Mouse (Mus musculus): ENCODE measurements at regions not wholly inside any gene's neighbourhood (a gene's known extent, or its start where the extent isn't known, plus 50 kb on each side); places are given as distances from the start of the nearest gene placed in this dataset.

- H3K4me2 ChIP-seq, result no peak overlapping the region
- H3K27ac ChIP-seq, result no peak overlapping the region
- H3K27me3 ChIP-seq, result no peaks in the 10 kb centered on the region
- WGBS, result 85% methylated on average over 2 of the region's 2 CpGs
- no peak for ATAC-seq
- H3K36me3 ChIP-seq (ENCODE audit: poor library complexity, severe bottlenecking), result no peaks in the 10 kb centered on the region
- no peaks in the 10 kb centered on the region for H3K4me1 ChIP-seq
- no peak overlapping the region for H3K9ac ChIP-seq
- no peak overlapping the region for H3K4me3 ChIP-seq
- no peaks in the 10 kb centered on the region for H3K9me3 ChIP-seq (replicated peaks)
Observed at GRCm38 (mm10) chr5:91892338-91892737, 70.5 kb downstream of the Rchy1 start.

DNA sequence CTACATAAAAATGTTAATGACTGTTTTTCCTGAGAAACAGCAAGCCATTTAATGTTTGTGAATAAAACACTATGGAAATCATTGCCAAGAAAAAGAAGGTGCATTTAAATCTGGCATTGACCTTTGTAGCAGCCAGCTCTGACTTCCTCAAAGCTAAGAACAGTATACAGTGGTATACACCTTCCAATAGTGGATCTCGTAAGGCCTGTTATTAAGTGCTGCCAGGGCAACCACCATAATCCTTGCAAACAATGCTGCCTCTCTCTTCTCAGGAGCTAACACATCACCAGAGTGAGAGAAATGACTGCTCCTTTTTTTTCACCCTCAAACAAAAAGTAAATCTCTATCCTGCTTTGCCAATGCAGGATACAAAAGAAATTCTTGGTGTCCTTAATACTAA is 81.1 kb downstream of the Rchy1 start:
- WGBS, result 55% methylated on average over 1 of the region's 1 CpGs
- Histone ChIP-seq H3K9ac (no peak overlapping the region), H3K4me2 (no peak overlapping the region), H3K4me1 (no peaks in the 10 kb centered on the region), H3K27ac (no peak overlapping the region), H3K9me3 (replicated peaks) (no peaks in the 10 kb centered on the region), H3K27me3 (no peaks in the 10 kb centered on the region), H3K36me3 (ENCODE audit: poor library complexity, severe bottlenecking) (no peaks in the 10 kb centered on the region), H3K4me3 (no peak overlapping the region)
- no peak for ATAC-seq

DNA sequence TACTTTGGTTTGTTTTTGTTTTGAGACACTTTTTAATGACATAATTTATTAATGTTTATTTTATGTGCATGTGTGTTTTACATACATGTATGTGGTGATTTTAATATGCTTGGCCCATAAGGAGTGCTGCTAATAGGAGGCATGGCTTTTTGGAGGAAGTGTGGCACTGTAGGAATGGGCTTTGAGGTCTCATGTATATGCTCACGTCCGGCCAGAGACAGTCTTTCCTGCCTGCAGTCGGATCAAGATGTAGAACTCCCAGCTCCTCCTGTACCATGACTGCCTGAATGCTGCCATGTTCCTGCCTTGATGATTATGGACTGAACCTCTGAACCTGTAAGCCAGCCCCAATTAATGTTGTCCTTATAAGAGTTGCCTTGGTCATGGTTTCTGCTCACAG is 82.6 kb downstream of the Rchy1 start:
- 0 out of 2 replicates have a peak, but pooled peaks cover 4% of the 10 kb centered on the region for H3K4me1 ChIP-seq
- no peaks in the 10 kb centered on the region for H3K27me3 ChIP-seq
- WGBS, result 92% methylated on average over 3 of the region's 3 CpGs
- no peak for ATAC-seq
- H3K9me3 ChIP-seq (replicated peaks), result no peaks in the 10 kb centered on the region
- no peak overlapping the region for H3K4me3 ChIP-seq
- no peaks in the 10 kb centered on the region for H3K36me3 ChIP-seq (ENCODE audit: poor library complexity, severe bottlenecking)
- H3K27ac ChIP-seq, result no peak overlapping the region
- H3K4me2 ChIP-seq, result no peak overlapping the region
- H3K9ac ChIP-seq, result no peak overlapping the region

DNA sequence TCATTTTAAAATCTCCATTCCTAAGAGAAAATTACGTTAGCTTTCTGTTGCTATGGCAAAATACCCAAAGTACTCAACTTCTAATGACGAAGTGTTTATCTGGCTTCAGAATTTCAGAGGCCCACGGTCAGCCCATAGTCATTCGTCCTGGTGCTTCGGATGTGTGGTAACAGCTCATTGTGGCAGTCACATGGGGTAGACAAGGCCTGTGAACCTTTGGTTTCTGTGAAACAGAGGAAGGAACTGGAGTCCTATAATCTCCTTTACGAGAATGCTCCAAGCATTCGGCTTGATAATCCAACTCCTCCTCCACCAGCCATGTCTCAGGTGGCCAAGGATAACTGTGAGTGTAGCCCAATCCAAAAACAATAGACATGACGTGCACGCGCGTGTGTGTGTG is 84.2 kb downstream of the Rchy1 start:
- Histone ChIP-seq H3K27ac (no peak overlapping the region), H3K27me3 (no peaks in the 10 kb centered on the region), H3K4me3 (no peak overlapping the region), H3K9me3 (replicated peaks) (no peaks in the 10 kb centered on the region), H3K4me2 (no peak overlapping the region), H3K9ac (no peak overlapping the region), H3K36me3 (ENCODE audit: poor library complexity, severe bottlenecking) (no peaks in the 10 kb centered on the region), H3K4me1 (0 out of 2 replicates have a peak, but pooled peaks cover 4% of the 10 kb centered on the region)
- no peak for ATAC-seq
- 90% methylated on average over 11 of the region's 11 CpGs for WGBS

DNA sequence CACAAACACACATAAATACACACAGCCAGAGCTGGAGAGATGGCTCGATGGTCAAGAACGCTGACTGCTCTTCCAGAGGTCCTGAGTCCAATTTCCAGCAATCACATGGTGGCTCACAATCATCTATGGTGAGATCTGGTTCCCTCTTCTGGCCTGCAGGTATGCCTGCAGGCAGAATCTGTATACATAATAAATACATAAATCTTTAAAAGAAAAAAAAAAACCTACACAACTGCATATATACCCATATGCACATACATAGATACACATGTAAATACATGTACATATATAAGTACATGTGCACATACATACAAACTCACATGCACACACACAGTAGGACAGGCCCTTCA is 86.2 kb downstream of the Rchy1 start:
- 91% methylated on average over 2 of the region's 2 CpGs for WGBS
- Histone ChIP-seq H3K4me1 (0 out of 2 replicates have a peak, but pooled peaks cover 4% of the 10 kb centered on the region), H3K4me3 (no peak overlapping the region), H3K4me2 (no peak overlapping the region), H3K9ac (no peak overlapping the region), H3K27me3 (no peaks in the 10 kb centered on the region), H3K9me3 (replicated peaks) (no peaks in the 10 kb centered on the region), H3K27ac (no peak overlapping the region), H3K36me3 (ENCODE audit: poor library complexity, severe bottlenecking) (no peaks in the 10 kb centered on the region)
- no peak for ATAC-seq

GRCm38 (mm10) chr5:91875875-91876681 is 86.8 kb downstream of the Rchy1 start:
- Histone ChIP-seq H3K4me3 (no peak overlapping the region), H3K9me3 (replicated peaks) (no peaks in the 10 kb centered on the region), H3K9ac (no peak overlapping the region), H3K27me3 (no peaks in the 10 kb centered on the region), H3K4me1 (0 out of 2 replicates have a peak, but pooled peaks cover 4% of the 10 kb centered on the region), H3K27ac (no peak overlapping the region), H3K4me2 (no peak overlapping the region), H3K36me3 (ENCODE audit: poor library complexity, severe bottlenecking) (no peaks in the 10 kb centered on the region)
- ATAC-seq, result no peak
- 74% methylated on average over 10 of the region's 10 CpGs for WGBS

DNA sequence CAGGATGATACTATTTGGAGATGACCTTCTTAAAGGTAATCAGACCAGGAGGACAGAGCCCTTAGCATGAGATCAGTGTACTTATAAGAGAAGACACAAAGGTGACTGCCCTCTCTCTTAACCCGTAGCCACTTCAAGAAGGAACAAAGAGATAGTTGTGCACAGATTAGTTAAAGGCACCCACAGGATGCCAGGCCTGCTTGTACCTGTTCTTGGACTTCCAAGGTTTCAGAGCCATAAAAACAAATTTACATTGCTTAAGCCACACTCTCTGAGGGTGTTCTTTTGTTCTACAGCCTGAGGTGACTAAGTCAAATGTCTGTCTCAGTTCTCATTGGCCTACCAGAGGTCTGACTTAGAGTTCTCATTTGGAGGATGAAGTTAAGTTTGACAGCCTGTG is 90.1 kb downstream of the Rchy1 start:
- Histone ChIP-seq H3K27ac (no peak overlapping the region), H3K9me3 (replicated peaks) (no peaks in the 10 kb centered on the region), H3K9ac (no peak overlapping the region), H3K36me3 (ENCODE audit: poor library complexity, severe bottlenecking) (no peaks in the 10 kb centered on the region), H3K4me3 (no peak overlapping the region), H3K4me2 (no peak overlapping the region), H3K27me3 (no peaks in the 10 kb centered on the region), H3K4me1 (0 out of 2 replicates have a peak, but pooled peaks cover 4% of the 10 kb centered on the region)
- no peak for ATAC-seq
- 84% methylated on average over 1 of the region's 1 CpGs for WGBS

GRCm38 (mm10) chr5:91869791-91870190 is 93.1 kb downstream of the Rchy1 start:
- H3K4me1 ChIP-seq, result no peaks in the 10 kb centered on the region
- H3K27ac ChIP-seq, result no peak overlapping the region
- no peak overlapping the region for H3K9ac ChIP-seq
- 0 out of 2 replicates have a peak, but pooled peaks cover 3% of the 10 kb centered on the region for H3K9me3 ChIP-seq (replicated peaks)
- no peak overlapping the region for H3K4me2 ChIP-seq
- H3K27me3 ChIP-seq, result no peaks in the 10 kb centered on the region
- H3K4me3 ChIP-seq, result no peak overlapping the region
- ATAC-seq, result 0 out of 2 replicates have a peak, but pooled peaks have one; percentile 24
- 72% methylated on average over 6 of the region's 6 CpGs for WGBS
- H3K36me3 ChIP-seq (ENCODE audit: poor library complexity, severe bottlenecking), result no peaks in the 10 kb centered on the region

GRCm38 (mm10) chr5:91866184-91866583 is 96.7 kb downstream of the Rchy1 start:
- H3K27me3 ChIP-seq, result no peaks in the 10 kb centered on the region
- ATAC-seq, result no peak
- no peak overlapping the region for H3K9ac ChIP-seq
- no peaks in the 10 kb centered on the region for H3K4me1 ChIP-seq
- H3K27ac ChIP-seq, result no peak overlapping the region
- H3K4me2 ChIP-seq, result no peak overlapping the region
- H3K36me3 ChIP-seq (ENCODE audit: poor library complexity, severe bottlenecking), result no peaks in the 10 kb centered on the region
- H3K4me3 ChIP-seq, result no peak overlapping the region
- WGBS, result 93% methylated on average over 3 of the region's 3 CpGs
- H3K9me3 ChIP-seq (replicated peaks), result 0 out of 2 replicates have a peak, but pooled peaks cover 3% of the 10 kb centered on the region

GRCm38 (mm10) chr5:91865365-91865764 is 97.5 kb downstream of the Rchy1 start:
- WGBS, result 93% methylated on average over 3 of the region's 3 CpGs
- no peak for ATAC-seq

GRCm38 (mm10) chr5:91862843-91863242 is 100.0 kb downstream of the Rchy1 start:
- ATAC-seq, result no peak
- 97% methylated on average over 3 of the region's 3 CpGs for WGBS

More at GRCm38 (mm10) chr5:91865365-91865764, 97.5 kb downstream of the Rchy1 start:
- Histone ChIP-seq H3K4me3 (no peak overlapping the region), H3K4me2 (no peak overlapping the region), H3K27me3 (no peaks in the 10 kb centered on the region), H3K9me3 (replicated peaks) (0 out of 2 replicates have a peak, but pooled peaks cover 3% of the 10 kb centered on the region), H3K36me3 (ENCODE audit: poor library complexity, severe bottlenecking) (no peaks in the 10 kb centered on the region), H3K27ac (no peak overlapping the region), H3K9ac (no peak overlapping the region), H3K4me1 (no peaks in the 10 kb centered on the region)

GRCm38 (mm10) chr5:91862243-91862642 is 100.6 kb downstream of the Rchy1 start:
- Histone ChIP-seq H3K27me3 (no peaks in the 10 kb centered on the region), H3K4me3 (no peak overlapping the region), H3K4me1 (no peaks in the 10 kb centered on the region), H3K9me3 (replicated peaks) (0 out of 2 replicates have a peak, but pooled peaks cover 3% of the 10 kb centered on the region), H3K36me3 (ENCODE audit: poor library complexity, severe bottlenecking) (no peaks in the 10 kb centered on the region), H3K9ac (no peak overlapping the region), H3K4me2 (no peak overlapping the region), H3K27ac (no peak overlapping the region)
- no peak for ATAC-seq
- 98% methylated on average over 3 of the region's 3 CpGs for WGBS

More at GRCm38 (mm10) chr5:91862843-91863242, 100.0 kb downstream of the Rchy1 start:
- H3K27me3 ChIP-seq, result no peaks in the 10 kb centered on the region
- H3K4me2 ChIP-seq, result no peak overlapping the region
- H3K4me3 ChIP-seq, result no peak overlapping the region
- no peaks in the 10 kb centered on the region for H3K36me3 ChIP-seq (ENCODE audit: poor library complexity, severe bottlenecking)
- 0 out of 2 replicates have a peak, but pooled peaks cover 3% of the 10 kb centered on the region for H3K9me3 ChIP-seq (replicated peaks)
- H3K9ac ChIP-seq, result no peak overlapping the region
- H3K27ac ChIP-seq, result no peak overlapping the region
- H3K4me1 ChIP-seq, result no peaks in the 10 kb centered on the region
